Mouse (Mus musculus) regulatory T cell (primary cell): ENCODE data around the gene Vps35l.

Experiments
- in situ Hi-C: fragments of 300-600 bp; cut with MboI, MseI; formaldehyde crosslinking; loops from one replicate; pipeline ENCODE4 v1.15.1; 2025; ENCODE audit warnings: high pct_unique_total_duplicates

The Vps35l gene

DNA sequence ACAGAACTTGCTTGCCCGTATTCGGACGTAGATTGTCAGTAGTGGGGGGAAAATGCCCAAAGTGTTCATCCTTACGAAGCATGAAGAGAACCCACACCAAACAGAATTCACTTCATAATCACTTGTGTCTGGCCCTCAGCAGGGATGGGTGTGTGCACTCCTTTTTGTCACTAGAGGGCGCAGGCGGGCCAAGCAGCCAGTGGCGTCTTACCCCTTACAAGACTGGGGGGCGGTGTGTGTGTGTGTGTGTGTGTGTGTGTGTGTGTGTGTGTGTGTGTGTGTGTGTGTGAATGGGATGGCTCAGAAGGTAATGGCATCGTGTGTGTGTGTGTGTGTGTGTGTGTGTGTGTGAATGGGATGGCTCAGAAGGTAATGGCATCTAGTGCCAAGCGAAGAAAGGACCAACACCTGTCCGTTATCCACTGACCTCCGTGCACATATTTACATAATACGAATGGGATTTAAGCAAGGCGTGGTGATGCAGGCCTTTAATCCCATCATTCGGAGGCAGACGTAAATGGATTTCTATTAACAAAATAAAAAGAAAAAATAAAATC is at the start of gene Vps35l:
Gene Vps35l (plus strand): TSS at position 252 of the 557 bp plus-strand sequence.
- in situ Hi-C loops: loop anchor here (25.0 kb wide), 3 partner anchors 972 to 1897 kb away; partner anchors contain the start of genes Thumpd1, Uqcrc2 and Xylt1

DNA sequence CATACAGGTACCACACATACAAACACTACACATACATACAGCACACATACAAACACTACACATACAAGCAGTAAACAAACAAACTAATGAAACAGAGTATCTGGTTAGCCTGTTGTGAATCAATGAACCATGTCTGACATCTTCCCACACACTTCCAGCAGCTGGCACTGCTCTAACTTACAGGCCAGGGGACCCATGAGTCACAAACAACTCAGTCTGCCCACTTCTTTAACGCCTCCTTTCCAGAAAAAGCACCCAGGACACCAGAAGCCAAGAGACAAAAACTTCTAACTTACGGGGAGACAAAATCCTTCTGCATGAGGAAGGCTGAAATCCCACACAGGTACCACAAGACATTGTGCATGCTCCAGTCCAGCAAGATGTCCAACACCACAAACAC is 48.7 kb upstream of the Vps35l start:
- in situ Hi-C loops: no loop called here

DNA sequence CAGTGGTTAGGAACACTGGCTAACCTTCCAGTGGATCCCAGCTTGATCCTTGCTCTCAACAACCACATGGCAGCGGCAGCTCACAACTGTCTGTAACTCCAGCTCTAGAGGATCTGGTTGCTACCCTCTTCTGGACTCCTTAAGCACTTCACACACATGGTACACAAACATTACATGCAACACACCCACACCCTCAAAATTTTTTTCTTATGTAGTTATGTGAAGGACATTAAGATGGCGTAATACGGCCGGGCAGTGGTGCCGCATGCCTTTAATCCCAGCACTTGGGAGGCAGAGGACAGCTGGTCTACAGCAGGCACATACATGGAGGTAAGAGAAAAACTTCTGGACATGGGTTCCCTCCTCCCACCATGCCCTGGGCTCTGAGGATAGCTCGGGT is 43.9 kb upstream of the Vps35l start:
- in situ Hi-C loops: no loop called here

DNA sequence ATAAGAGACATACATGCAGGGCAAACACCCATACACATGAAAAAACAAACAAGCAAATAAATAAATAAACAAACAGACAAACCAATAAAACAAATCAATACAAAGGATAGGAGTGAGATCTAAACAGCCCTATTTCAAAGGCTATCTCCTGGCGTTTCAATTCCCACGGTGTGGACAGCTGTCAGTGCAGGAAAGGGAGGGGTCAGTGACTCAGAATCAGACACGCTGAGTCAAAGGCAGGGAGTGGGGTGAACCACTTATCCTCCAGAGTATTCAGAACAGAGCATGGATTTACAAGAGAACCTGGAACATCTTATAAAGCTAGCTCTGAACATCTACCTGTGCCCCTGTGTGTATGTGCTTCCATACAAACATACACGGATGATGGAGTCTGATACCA is 42.9 kb upstream of the Vps35l start:
- in situ Hi-C loops: no loop called here

DNA sequence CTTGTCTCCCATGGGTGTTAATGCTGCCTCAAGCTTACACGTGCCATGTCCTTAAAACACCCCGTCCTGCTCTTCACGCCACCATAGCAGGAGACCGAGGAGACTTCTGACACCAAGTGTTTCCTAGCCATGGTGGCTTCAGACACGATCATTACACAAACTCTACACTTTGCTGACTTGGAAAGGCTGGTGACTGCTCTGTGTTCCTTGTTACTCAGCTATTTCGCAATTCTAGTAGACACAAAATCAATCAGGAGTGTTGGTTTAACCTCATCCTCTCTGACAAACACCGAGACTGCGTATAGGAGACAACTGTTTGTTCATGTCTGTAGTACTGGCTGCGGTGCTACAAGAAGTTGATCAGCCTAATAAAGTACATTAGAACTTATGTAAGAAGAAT is 41.1 kb upstream of the Vps35l start:
- in situ Hi-C loops: no loop called here

DNA sequence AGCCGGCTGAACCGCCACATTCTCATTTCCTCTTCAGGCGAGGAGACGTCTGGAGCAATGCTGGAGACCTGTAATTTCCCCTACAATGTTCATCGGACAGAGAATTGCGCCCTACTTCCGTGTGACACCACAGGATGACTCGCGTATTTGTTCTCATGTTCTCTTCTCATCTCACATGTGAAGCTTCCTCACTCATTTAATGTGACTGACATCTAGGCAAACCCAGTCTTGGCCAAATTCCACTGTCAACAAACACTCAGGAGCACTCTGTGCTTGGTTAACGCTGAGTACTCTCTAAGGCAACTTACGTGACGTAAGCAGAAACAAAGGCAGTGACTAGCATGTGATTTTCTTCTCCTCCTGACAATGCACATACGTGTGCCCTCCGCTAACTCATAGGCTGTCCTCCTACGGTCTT is 36.9 kb upstream of the Vps35l start:
- in situ Hi-C loops: loop anchor here (10.0 kb wide), 1 partner anchor 578 kb away; the partner anchor contains the start of gene Arl6ip1

DNA sequence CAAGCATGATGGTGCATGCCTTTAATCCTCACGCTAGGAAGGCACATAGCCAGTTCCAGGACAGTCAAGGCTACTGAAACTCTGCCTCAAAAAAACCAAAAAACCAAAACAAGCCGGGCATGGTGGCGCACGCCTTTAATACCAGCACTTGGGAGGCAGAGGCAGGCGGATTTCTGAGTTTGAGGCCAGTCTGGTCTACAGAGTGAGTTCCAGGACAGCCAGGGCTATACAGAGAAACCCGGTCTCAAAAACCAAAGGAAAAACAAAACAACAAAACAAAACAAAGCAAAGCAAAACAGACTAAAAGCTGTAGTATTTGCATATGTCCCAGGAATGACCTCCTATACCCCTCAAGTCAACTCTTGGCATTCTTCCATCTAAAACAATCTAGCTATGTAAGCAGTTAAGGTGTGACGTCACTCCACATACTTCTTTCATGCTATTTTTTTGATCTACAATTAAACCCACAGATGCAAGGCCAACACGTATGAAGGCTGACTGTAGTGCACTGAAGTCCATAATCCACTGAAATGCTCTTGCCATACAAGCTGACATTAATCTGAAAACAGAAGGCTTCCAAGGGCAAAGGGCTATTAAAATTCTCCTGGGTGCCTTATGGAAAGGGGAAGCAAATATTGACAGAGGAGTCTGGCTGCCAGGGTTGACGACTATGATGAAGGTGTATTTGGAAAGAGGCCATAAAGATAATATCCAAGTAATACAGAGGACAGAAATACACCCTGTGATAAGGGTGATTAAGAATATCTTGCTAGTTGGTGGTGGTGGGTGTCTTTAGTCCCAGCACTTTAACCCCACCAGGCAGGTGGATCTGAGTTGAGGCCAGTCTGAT is 35.8 kb upstream of the Vps35l start:
- in situ Hi-C loops: loop anchor here (10.0 kb wide), 1 partner anchor 579 kb away; the partner anchor contains the start of gene Arl6ip1

DNA sequence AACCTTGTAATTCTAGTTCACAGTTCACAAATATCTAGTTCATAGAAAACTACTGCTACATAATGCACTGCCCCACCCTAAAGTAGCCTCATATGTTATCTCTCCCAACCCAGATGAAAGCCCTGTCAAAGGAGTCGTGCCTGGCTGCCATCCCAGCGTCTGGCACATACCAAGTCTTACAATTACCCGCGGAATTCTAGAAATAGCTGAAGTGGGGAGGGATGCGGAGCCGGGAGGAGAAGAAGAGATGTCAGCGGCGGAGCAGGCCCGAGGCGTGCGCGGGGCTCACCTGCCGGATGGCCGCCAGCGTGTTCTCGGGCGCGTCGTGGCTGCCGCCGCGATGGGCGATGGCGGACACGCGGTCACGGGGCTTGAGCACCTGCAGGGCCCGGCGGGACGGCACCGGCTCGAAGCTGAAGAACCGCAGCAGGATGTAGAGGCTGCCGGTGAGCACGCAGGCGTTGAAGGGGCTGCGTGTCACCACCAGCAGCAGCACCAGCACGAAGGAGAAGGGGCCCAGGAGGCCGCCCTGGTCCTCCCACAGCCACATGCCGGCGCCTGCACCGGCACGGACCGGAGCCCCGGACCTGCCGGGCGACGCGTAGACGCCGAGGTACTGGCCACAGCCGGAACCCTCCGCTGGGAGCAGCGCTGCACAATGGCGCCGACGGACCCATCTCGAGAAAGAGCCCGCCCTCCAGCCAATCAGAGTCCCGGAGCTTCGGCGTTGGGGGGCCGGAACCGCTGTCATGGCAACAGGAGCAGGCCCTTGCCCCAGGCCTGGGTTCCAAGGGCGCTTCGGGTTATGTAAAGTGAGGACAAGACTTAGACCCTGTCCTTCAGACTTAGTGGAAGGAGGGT is 34.7 kb upstream of the Vps35l start, which contains the start of gene Gde1:
Gene Gde1 (minus strand): TSS at position 678 of the 861 bp plus-strand sequence.
- in situ Hi-C loops: loop anchor here (10.0 kb wide), 1 partner anchor 581 kb away; the partner anchor contains the start of gene Arl6ip1

DNA sequence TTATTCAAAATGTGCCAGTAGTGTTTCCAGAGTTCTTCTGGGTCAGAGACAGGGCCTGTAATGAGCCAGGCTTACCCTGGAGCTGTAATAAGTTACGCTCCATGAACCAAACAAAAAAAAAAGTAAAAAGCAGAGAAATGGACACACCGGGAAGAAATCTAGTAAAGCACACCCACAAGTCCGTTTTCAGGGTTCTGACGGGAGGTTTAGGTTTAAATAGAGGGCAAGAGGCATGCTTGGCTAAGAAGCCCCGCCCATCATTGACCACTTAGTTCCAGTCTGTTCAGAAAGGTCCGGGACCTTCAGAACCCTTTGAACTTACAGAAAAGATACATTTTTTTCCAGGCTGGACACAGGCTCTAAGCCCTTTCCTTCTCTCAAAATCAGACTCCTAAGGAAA is 34.0 kb upstream of the Vps35l start:
- in situ Hi-C loops: loop anchor here (10.0 kb wide), 1 partner anchor 581 kb away; the partner anchor contains the start of gene Arl6ip1

DNA sequence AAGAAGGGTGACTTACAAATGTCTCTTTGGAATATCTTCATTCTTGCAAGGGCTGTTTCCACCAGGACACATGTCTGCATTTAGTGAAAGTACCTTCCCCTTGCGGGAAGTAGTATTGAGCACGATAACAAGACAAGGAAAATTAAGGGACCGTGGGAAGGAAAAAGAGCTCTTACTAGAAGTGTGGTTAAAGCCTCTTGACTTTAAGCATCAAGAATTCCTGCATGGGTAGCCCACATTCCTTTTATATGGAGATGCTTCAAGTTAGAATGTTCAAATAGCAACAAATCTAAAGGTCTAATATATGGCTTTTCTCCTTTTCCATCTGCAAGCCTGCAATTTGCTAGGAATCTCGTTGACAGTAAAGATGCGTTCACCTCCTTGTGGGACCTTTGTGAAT is 33.5 kb upstream of the Vps35l start:
- in situ Hi-C loops: loop anchor here (10.0 kb wide), 1 partner anchor 582 kb away; the partner anchor contains the start of gene Arl6ip1

DNA sequence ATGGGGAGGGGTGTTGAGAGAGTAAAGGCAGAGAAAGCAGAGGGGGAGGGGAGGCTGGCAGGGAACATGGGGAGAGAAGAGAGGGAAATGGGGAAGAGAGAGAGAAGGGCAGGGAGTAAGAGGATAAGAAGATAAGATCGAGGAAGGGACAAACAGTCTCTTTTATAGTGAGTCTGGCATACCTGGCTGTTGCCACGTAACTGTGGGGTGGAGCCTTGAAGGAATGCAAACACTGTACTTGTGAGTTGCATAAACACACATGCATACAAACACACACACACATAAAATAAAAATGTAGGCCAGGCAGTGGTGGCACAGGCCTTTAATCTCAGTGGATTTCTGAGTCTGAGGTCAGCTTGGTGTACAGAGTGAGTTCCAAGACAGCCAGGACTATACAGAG is 32.8 kb upstream of the Vps35l start:
- in situ Hi-C loops: loop anchor here (10.0 kb wide), 1 partner anchor 582 kb away; the partner anchor contains the start of gene Arl6ip1

DNA sequence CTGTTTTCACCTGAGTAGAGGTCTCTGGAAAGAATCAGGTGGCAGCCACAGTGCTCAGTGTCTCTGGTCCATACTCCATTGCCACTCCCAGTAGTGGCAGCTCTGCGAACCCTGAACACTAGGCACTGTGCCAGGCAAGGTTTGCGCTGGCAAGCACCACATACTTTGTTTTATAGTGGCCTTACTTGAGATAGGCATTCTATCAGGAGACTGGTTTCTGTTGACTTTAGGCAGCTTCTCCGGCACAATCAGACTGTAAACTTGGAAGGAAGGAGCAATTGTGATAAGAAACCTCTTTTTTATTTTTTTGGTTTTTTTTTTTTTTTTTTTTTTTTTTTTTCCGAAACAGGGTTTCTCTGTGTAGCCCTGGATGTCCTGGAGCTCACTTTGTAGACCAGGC is 32.0 kb upstream of the Vps35l start:
- in situ Hi-C loops: loop anchor here (10.0 kb wide), 1 partner anchor 583 kb away; the partner anchor contains the start of gene Arl6ip1

DNA sequence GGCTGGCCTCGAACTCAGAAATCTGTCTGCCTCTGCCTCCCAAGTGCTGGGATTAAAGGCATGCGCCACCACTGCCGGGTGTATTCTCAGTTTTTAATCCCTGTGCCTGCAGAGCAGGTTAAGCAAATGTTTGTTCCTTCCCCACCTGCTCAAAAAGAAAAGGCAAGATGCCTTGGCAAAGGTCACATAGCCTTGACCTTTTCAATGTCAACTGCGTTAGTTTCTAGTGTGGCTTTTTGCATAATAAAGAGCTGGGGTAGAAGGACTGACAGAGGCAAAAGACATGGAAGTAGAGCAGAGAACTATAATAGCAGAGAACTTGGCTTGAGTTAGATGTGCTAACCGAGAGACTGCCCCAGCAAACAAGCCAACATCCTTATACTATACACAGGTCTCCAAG is 29.2 kb upstream of the Vps35l start:
- in situ Hi-C loops: no loop called here

DNA sequence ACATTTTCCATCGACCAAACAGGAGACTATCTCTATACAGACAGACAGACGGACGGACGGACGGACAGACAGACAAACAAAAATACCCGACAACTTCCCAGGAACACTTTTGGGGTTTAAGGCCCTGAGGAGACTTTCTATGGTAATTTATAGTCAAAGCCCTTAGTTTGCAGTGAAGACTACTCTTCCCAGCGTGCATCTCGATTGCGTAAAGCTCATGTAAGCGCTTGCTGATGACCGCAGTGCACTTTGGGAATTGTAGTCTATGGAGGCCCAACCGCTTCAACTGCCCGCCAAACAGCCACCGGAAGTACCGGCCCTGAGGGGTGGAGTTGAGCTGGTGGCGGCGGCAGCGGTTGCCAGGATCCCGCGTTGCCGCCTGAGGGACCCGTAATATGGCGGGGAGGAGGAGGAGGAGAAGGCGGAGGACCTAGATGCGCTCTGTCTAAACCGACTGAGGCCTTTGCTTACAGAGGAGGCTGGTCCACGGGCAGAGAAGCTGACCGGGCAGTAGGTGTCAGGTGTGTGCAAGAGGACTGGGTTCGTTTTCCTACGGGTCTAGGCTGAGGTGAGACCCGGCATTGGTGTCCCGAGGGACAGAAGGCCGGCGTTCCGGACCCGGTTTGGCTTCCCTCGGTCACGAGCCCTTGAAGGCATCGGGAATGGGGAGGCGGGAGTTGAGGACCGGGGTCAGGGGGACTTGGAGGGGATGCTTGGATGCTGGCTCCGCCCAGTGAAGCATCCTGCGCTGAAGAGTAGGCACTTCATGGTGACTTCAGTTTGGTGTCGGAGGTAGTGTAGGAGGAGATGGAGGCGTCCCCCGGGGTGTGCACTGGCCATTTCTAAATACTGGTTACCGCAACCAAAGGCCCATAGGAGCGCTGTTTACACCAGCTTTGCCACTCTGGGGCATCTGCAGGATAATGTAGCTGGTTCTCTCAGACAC is 27.5 kb upstream of the Vps35l start, which contains the start of gene Ccp110:
Gene Ccp110 (plus strand): TSS at position 325 of the 946 bp plus-strand sequence.
- in situ Hi-C loops: no loop called here

DNA sequence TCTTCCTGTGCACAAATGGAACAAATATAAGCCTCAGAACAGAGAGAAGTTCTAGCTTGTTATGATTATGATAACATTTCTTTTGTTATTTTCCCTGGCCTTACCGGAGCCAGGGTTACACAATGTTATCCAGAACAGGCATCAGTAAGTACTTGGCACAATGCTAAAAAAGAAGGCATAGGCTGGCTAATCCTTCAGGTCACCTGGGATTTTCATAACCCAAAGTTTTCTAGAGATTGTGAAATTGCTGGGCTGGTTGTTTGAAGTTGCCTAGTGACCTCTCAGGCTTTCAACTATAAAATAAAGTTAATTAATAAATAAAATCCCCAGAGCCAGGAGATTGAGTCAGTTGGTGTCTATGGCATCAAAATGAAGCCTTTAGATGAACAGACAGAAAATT is 25.2 kb upstream of the Vps35l start:
- in situ Hi-C loops: no loop called here

DNA sequence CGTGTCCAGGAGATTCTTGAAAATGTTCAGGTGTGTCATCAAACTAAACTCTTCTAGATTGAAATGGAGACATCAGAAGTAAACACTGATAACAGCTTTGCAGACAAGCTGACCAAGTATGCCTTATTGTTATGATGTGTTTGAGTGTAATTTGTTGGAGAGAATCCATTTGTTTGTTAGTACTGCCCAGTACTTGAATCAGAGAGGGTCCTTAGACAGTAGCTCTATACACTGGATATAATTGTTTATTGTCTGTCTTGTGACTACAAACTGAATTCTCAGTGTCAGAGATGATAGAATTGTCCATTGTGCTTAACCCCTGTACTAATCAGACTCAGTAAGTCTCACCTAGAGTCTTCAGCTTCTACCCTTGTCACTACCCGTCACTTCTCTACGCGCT is 22.0 kb upstream of the Vps35l start:
- in situ Hi-C loops: no loop called here

DNA sequence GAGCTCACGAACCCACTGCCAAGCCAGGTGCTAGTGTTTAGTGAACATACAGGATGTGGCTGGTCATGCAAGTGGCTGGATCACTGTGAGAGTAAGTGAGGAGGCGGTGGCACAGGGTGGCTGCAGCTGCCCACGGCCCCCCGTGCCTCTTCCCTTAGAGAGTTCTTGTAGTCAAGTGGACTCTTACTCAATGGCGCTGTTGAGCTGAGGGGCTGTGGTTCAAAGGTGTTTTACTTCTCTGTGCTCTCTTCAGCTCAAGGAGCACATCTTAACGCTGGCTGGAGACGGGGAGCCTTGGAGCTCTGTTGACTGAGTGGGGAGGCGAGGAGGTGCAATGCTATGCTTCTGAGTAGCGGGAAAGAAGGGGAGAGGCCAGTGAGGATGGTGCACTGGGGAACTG is 16.1 kb upstream of the Vps35l start:
- in situ Hi-C loops: no loop called here

DNA sequence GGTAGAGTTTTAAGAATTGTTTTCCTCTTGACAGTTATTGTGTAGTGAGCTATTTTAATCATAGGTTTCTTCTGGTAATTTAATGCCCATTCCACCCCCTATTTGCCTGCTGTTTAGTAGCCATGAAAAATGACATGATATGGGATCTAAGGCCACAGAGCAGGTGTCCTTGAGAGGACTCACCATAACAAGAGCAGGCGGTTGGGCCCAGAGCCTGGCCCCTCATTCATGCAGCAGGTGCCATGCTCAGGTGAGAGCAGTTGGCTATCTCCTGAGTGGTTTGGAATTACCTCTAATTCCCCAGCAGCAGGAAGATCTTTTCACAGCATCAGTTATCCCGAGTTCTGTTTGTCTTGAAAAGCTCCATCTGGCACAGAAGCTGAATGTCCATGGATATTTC is 14.6 kb upstream of the Vps35l start:
- in situ Hi-C loops: loop anchor here (25.0 kb wide), 3 partner anchors 987 to 1912 kb away; partner anchors contain the start of genes Thumpd1, Uqcrc2 and Xylt1

DNA sequence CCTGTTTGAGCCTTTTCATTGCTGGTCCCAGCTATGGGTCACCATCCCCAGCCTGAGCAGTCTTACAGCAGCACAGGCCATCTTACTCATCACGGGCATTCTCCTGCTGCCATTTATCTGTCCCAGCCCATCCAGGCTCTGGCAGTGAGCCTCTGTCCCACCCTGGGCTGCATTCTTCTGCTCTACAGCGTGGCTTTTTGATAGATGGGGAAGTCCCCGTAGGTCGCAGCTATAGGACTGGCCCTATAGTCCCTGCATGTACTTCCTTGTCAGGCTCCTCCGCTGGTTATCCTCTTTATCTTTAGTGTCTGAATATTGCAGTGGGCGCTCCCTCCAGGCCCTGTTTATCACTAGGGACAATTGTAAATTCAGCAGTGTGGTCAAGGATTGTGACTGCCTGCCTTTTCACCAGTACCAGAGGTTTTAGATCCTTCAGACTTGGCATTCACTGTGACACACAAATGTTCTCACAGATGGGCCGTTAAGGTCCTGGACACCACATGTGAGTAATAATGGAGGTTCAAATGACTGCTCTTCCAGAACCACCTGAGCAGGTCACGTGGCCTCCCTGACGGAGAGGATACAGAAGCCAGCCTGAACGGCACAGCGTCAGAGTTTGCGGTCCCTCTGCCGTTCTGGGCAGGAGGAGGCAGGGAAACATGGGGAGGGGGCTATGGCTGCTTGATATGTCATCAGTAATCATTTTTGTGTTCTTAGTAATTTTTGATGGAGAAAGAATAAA is 11.0 kb upstream of the Vps35l start:
- in situ Hi-C loops: loop anchor here (25.0 kb wide), 3 partner anchors 983 to 1908 kb away; partner anchors contain the start of genes Thumpd1, Uqcrc2 and Xylt1
